Mouse (Mus musculus) gonadal fat pad, adult 2 months (tissue): Measurements from ENCODE around the gene G430095P16Rik. TPM values are rescaled to one million over a fixed set of nuclear protein-coding genes. Genes with fewer than 3 reads are reported as not detected.

Source experiments
- DNase-seq: peaks from one replicate; pipeline ENCODE4 v3.0.0-alpha.2; 2012; ENCODE audit warnings: low read depth
- polyA plus RNA-seq: library from polyadenylated mRNA; depleted of rRNA; stranded (reverse); fragments of >200 nt; gene quantifications from 2 replicates; pipeline ENCODE4 v1.2.3, GENCODE M21; 2012

G430095P16Rik gene
- polyA plus RNA-seq, 1 experiment, result 1.1 TPM

GRCm38 (mm10) chr8:84722530-84722849 is 317 bp upstream of the G430095P16Rik start:
- DNase-seq, result no peak

- DNase-seq, result no peak
These were observed 729 bp downstream of the G430095P16Rik start for GRCm38 (mm10) chr8:84723571-84723900.

- no peak for DNase-seq
These were observed 1.9 kb downstream of the G430095P16Rik start for GRCm38 (mm10) chr8:84724683-84725082.

GRCm38 (mm10) chr8:84725246-84725940 is 2.6 kb downstream of the G430095P16Rik start:
- DNase-seq, result no peak

GRCm38 (mm10) chr8:84725941-84726259 is 3.1 kb downstream of the G430095P16Rik start:
- DNase-seq, result no peak

- no peak for DNase-seq
These were observed 5.7 kb downstream of the G430095P16Rik start for GRCm38 (mm10) chr8:84728474-84728873.

GRCm38 (mm10) chr8:84729921-84730362 is 7.1 kb downstream of the G430095P16Rik start:
- DNase-seq, result no peak

GRCm38 (mm10) chr8:84730541-84731370 is 7.9 kb downstream of the G430095P16Rik start:
- DNase-seq, result no peak

GRCm38 (mm10) chr8:84731371-84732177 is 8.8 kb downstream of the G430095P16Rik start:
- no peak for DNase-seq

GRCm38 (mm10) chr8:84732545-84732944 is 9.7 kb downstream of the G430095P16Rik start:
- no peak for DNase-seq

GRCm38 (mm10) chr8:84732996-84733395 is 10.2 kb downstream of the G430095P16Rik start:
- DNase-seq, result no peak

GRCm38 (mm10) chr8:84733959-84734358 is 11.2 kb downstream of the G430095P16Rik start:
- no peak for DNase-seq

GRCm38 (mm10) chr8:84734680-84735079 is 11.9 kb downstream of the G430095P16Rik start:
- DNase-seq, result no peak

- no peak for DNase-seq
These were observed 12.8 kb downstream of the G430095P16Rik start for GRCm38 (mm10) chr8:84735597-84735996.

GRCm38 (mm10) chr8:84736521-84736920 is 13.7 kb downstream of the G430095P16Rik start:
- no peak for DNase-seq

GRCm38 (mm10) chr8:84737608-84738007 is 14.8 kb downstream of the G430095P16Rik start:
- no peak for DNase-seq

- DNase-seq, result no peak
These were observed 15.5 kb downstream of the G430095P16Rik start for GRCm38 (mm10) chr8:84738266-84738665.

- DNase-seq, result no peak
These were observed 16.1 kb downstream of the G430095P16Rik start for GRCm38 (mm10) chr8:84738715-84739400.

- DNase-seq, result no peak
These were observed 16.6 kb downstream of the G430095P16Rik start for GRCm38 (mm10) chr8:84739401-84739742.

- DNase-seq, result no peak
These were observed 18.4 kb downstream of the G430095P16Rik start for GRCm38 (mm10) chr8:84740895-84741843.
